Mouse (Mus musculus): ENCODE measurements around the gene Klhl22. TPM values are rescaled to one million over a fixed set of nuclear protein-coding genes. Genes with fewer than 3 reads are reported as not detected.

Klhl22 gene
- total and polyA plus RNA-seq, 3 experiments, result 17.3 to 23.6 (median 18.6) TPM

GRCm38 (mm10) chr16:17771117-17771865 is 11.9 kb downstream of the Klhl22 start:
- H3K27me3 ChIP-seq (ENCODE audit: control insufficient read depth, insufficient read depth, low read length), result no peaks in the 10 kb centered on the region
- peaks cover 6% of the 10 kb centered on the region; the same call in 1 of the 2 replicates for H3K36me3 ChIP-seq (ENCODE audit: control insufficient read depth, insufficient read depth, low read length)
- no peak overlapping the region for H3K9ac ChIP-seq (ENCODE audit: low read depth, low read length)
- 57% methylated on average over 4 of the region's 4 CpGs for WGBS
- intact Hi-C loops (cut with DNase I), result loop anchor here (2.0 kb wide), 1 partner anchor 32 kb away; no protein-coding TSS in a partner anchor
- H3K4me1 ChIP-seq (ENCODE audit: control insufficient read depth, insufficient read depth, low read length), result no peaks in the 10 kb centered on the region; the same call in 1 of the 2 replicates
- H3K27ac ChIP-seq, result no peak overlapping the region
- no peak overlapping the region for H3K4me3 ChIP-seq
- no peaks in the 10 kb centered on the region for H3K79me2 ChIP-seq (replicated peaks; ENCODE audit: control insufficient read depth, insufficient read depth, low read length)
- peak; percentile 68 for TF ChIP-seq CTCF (IDR thresholded peaks at IDR 0.05)
- no peak for TF ChIP-seq EP300 (IDR thresholded peaks at IDR 0.05; ENCODE audit: insufficient read depth, low read depth, low read length)
- DNase-seq, result peak in 1 of 2 experiments; percentile 34

- no peak overlapping the region for H3K4me3 ChIP-seq
- H3K4me1 ChIP-seq (ENCODE audit: control insufficient read depth, insufficient read depth, low read length), result no peaks in the 10 kb centered on the region
- DNase-seq, result peak in 1 of 2 experiments; percentile 45
- H3K27ac ChIP-seq, result no peak overlapping the region
- H3K79me2 ChIP-seq (replicated peaks; ENCODE audit: control insufficient read depth, insufficient read depth, low read length), result no peaks in the 10 kb centered on the region
- intact Hi-C loops (cut with DNase I), result no loop called here
- no peaks in the 10 kb centered on the region for H3K27me3 ChIP-seq (ENCODE audit: control insufficient read depth, insufficient read depth, low read length)
- WGBS, result 71% methylated on average over 11 of the region's 11 CpGs
- peaks cover 3% of the 10 kb centered on the region; the same call in 1 of the 2 replicates for H3K36me3 ChIP-seq (ENCODE audit: control insufficient read depth, insufficient read depth, low read length)
- TF ChIP-seq POLR2A (IDR thresholded peaks at IDR 0.05; ENCODE audit: insufficient read depth, low read depth, low read length) (no peak), CTCF (IDR thresholded peaks at IDR 0.05) (peak; percentile 72), EP300 (IDR thresholded peaks at IDR 0.05; ENCODE audit: insufficient read depth, low read depth, low read length) (no peak)
- no peak overlapping the region for H3K9ac ChIP-seq (ENCODE audit: low read depth, low read length)
These were observed 17.4 kb downstream of the Klhl22 start for GRCm38 (mm10) chr16:17776828-17777227.

GRCm38 (mm10) chr16:17778223-17778622 is 18.8 kb downstream of the Klhl22 start:
- TF ChIP-seq CTCF (IDR thresholded peaks at IDR 0.05), result no peak
- no peak for TF ChIP-seq EP300 (IDR thresholded peaks at IDR 0.05; ENCODE audit: insufficient read depth, low read depth, low read length)
- no peak for TF ChIP-seq POLR2A (IDR thresholded peaks at IDR 0.05; ENCODE audit: insufficient read depth, low read depth, low read length)
- no peaks in the 10 kb centered on the region for H3K27me3 ChIP-seq (ENCODE audit: control insufficient read depth, insufficient read depth, low read length)
- no peaks in the 10 kb centered on the region for H3K79me2 ChIP-seq (replicated peaks; ENCODE audit: control insufficient read depth, insufficient read depth, low read length)
- no peak overlapping the region for H3K4me3 ChIP-seq
- intact Hi-C loops (cut with DNase I), result no loop called here
- H3K27ac ChIP-seq, result no peak overlapping the region
- no peak for DNase-seq
- no peaks in the 10 kb centered on the region for H3K4me1 ChIP-seq (ENCODE audit: control insufficient read depth, insufficient read depth, low read length)
- 53% methylated on average over 4 of the region's 4 CpGs for WGBS
- H3K36me3 ChIP-seq (ENCODE audit: control insufficient read depth, insufficient read depth, low read length), result no peaks in the 10 kb centered on the region
- H3K9ac ChIP-seq (ENCODE audit: low read depth, low read length), result no peak overlapping the region

- TF ChIP-seq EP300 (IDR thresholded peaks at IDR 0.05; ENCODE audit: insufficient read depth, low read depth, low read length), result no peak
- TF ChIP-seq CTCF (IDR thresholded peaks at IDR 0.05), result no peak
- TF ChIP-seq POLR2A (IDR thresholded peaks at IDR 0.05; ENCODE audit: insufficient read depth, low read depth, low read length), result no peak
- no peak overlapping the region for H3K9ac ChIP-seq (ENCODE audit: low read depth, low read length)
- no peak overlapping the region for H3K27ac ChIP-seq
- H3K36me3 ChIP-seq (ENCODE audit: control insufficient read depth, insufficient read depth, low read length), result no peaks in the 10 kb centered on the region
- H3K4me3 ChIP-seq, result no peak overlapping the region
- WGBS, result 68% methylated on average over 1 of the region's 1 CpGs
- no peaks in the 10 kb centered on the region for H3K27me3 ChIP-seq (ENCODE audit: control insufficient read depth, insufficient read depth, low read length)
- no peaks in the 10 kb centered on the region for H3K4me1 ChIP-seq (ENCODE audit: control insufficient read depth, insufficient read depth, low read length)
- intact Hi-C loops (cut with DNase I), result no loop called here
- H3K79me2 ChIP-seq (replicated peaks; ENCODE audit: control insufficient read depth, insufficient read depth, low read length), result no peaks in the 10 kb centered on the region
- no peak for DNase-seq
These were observed 20.3 kb downstream of the Klhl22 start for GRCm38 (mm10) chr16:17779692-17780091.

- DNase-seq, result no peak
- 46% methylated on average over 3 of the region's 3 CpGs for WGBS
- no peaks in the 10 kb centered on the region for H3K27me3 ChIP-seq (ENCODE audit: control insufficient read depth, insufficient read depth, low read length)
- H3K9ac ChIP-seq (ENCODE audit: low read depth, low read length), result no peak overlapping the region
- peak; percentile 73 for TF ChIP-seq CTCF (IDR thresholded peaks at IDR 0.05)
- no peak for TF ChIP-seq EP300 (IDR thresholded peaks at IDR 0.05; ENCODE audit: insufficient read depth, low read depth, low read length)
- H3K4me1 ChIP-seq (ENCODE audit: control insufficient read depth, insufficient read depth, low read length), result no peaks in the 10 kb centered on the region
- intact Hi-C loops (cut with DNase I), result loop anchor here (2.0 kb wide), 1 partner anchor 27 kb away; no protein-coding TSS in a partner anchor
- H3K4me3 ChIP-seq, result no peak overlapping the region
- no peak overlapping the region for H3K27ac ChIP-seq
- no peaks in the 10 kb centered on the region for H3K79me2 ChIP-seq (replicated peaks; ENCODE audit: control insufficient read depth, insufficient read depth, low read length)
- H3K36me3 ChIP-seq (ENCODE audit: control insufficient read depth, insufficient read depth, low read length), result 0 out of 2 replicates have a peak, but pooled peaks cover 1% of the 10 kb centered on the region
These were observed 25.9 kb downstream of the Klhl22 start for GRCm38 (mm10) chr16:17785337-17785736.

GRCm38 (mm10) chr16:17792728-17793127 is 33.3 kb downstream of the Klhl22 start:
- WGBS, result 85% methylated on average over 3 of the region's 3 CpGs
- H3K4me1 ChIP-seq (ENCODE audit: control insufficient read depth, insufficient read depth, low read length), result no peaks in the 10 kb centered on the region
- no peak overlapping the region for H3K4me3 ChIP-seq
- H3K79me2 ChIP-seq (replicated peaks; ENCODE audit: control insufficient read depth, insufficient read depth, low read length), result no peaks in the 10 kb centered on the region
- H3K27me3 ChIP-seq (ENCODE audit: control insufficient read depth, insufficient read depth, low read length), result 0 out of 2 replicates have a peak, but pooled peaks cover 1% of the 10 kb centered on the region
- H3K9ac ChIP-seq (ENCODE audit: low read depth, low read length), result no peak overlapping the region
- H3K36me3 ChIP-seq (ENCODE audit: control insufficient read depth, insufficient read depth, low read length), result no peaks in the 10 kb centered on the region
- no peak overlapping the region for H3K27ac ChIP-seq
- DNase-seq, result no peak
- intact Hi-C loops (cut with DNase I), result no loop called here
- no peak for TF ChIP-seq EP300 (IDR thresholded peaks at IDR 0.05; ENCODE audit: insufficient read depth, low read depth, low read length)
- no peak for TF ChIP-seq CTCF (IDR thresholded peaks at IDR 0.05)
